Mouse (Mus musculus) megakaryocyte, embryonic 14.5 days (primary cell): ENCODE data around the gene Oxct1.

Experiments
- FLI1 ChIP-seq: IDR thresholded peaks from 2 replicates; pipeline ENCODE4 v1.6.1; 2012; ENCODE audit warnings: low read length, inconsistent platforms, mixed read lengths
- GATA1 ChIP-seq: IDR thresholded peaks from 3 replicates; pipeline ENCODE4 v1.6.1; 2012; ENCODE audit warnings: mixed read lengths, low read length, inconsistent platforms, borderline replicate concordance

DNA sequence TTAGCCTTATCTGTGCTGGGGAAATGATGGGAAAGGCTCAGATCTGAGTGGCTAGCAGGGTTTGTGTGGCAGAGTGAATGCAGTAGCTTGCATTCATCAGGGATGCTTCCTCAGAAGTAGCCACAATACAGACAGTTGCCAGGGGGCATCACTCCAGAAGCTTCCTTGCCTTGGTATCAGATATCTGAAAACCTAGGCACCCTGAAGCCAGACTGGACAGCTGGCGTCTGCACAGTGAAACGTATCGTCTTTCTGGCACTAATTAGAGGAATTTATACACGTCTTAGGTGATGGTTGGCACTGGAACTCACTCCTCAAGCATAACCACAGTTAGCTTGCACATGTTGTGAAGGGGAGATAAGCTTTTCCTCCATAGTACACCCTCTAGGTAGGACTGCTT lies 128.5 kb downstream of the Oxct1 start:
- TF ChIP-seq GATA1, result no peak
- TF ChIP-seq FLI1, result no peak
